Mouse (Mus musculus): ENCODE data around the gene Gm8374. TPM values are rescaled to one million over a fixed set of nuclear protein-coding genes. Genes with fewer than 3 reads are reported as not detected.
A peak's percentile ranks its signal among the peaks of the same experiment; 100 is the strongest.
"Not testable (repeated sequence)": the region's sequence is repeated elsewhere in the genome, so short reads cannot be mapped to it uniquely, and the experiment has no call there.

The Gm8374 gene
- polyA plus RNA-seq (2014; fragmentation: Nextera tagmentation; extraction: Ambion mirVana): not detected in 2 replicates

- ATAC-seq (ENCODE audit: insufficient read depth, low FRiP score, low TSS enrichment); H3K27ac ChIP-seq (ENCODE audit: low read depth, low read length); H3K4me3 ChIP-seq (ENCODE audit: low read depth, low read length); H3K4me2 ChIP-seq (ENCODE audit: low read depth); H3K36me3 ChIP-seq (ENCODE audit: control insufficient read depth, insufficient read depth, low read length); DNase-seq (ENCODE audit: low spot score); H3K9ac ChIP-seq (ENCODE audit: low read length); H3K27me3 ChIP-seq (ENCODE audit: control insufficient read depth, insufficient read depth, low read length); H3K4me1 ChIP-seq (ENCODE audit: control insufficient read depth, insufficient read depth, low read length); H3K9me3 ChIP-seq (ENCODE audit: control insufficient read depth, low read length): not testable (repeated sequence)
- 76% methylated on average over 3 of the region's 3 CpGs for WGBS
These were observed at the start of gene Gm8374 for GRCm38 (mm10) chr14:7365034-7365433. Gm8374 (minus strand) TSS chr14:7365134.

- H3K4me2 ChIP-seq (ENCODE audit: low read depth); H3K9ac ChIP-seq (ENCODE audit: low read length); DNase-seq (ENCODE audit: low spot score); ATAC-seq (ENCODE audit: insufficient read depth, low FRiP score, low TSS enrichment); H3K4me1 ChIP-seq (ENCODE audit: control insufficient read depth, insufficient read depth, low read length); H3K36me3 ChIP-seq (ENCODE audit: control insufficient read depth, insufficient read depth, low read length); H3K27ac ChIP-seq (ENCODE audit: low read depth, low read length); H3K4me3 ChIP-seq (ENCODE audit: low read depth, low read length); H3K9me3 ChIP-seq (ENCODE audit: control insufficient read depth, low read length); H3K27me3 ChIP-seq (ENCODE audit: control insufficient read depth, insufficient read depth, low read length): not testable (repeated sequence)
- WGBS: no CpG with 5 or more reads among the region's 1 CpGs
These were observed 32.6 kb downstream of the Gm8374 start, which contains the start of gene Gm5797 for GRCm38 (mm10) chr14:7332295-7332694. Gm5797 (minus strand) TSS chr14:7332395.

- Histone ChIP-seq H3K4me3 (ENCODE audit: low read depth, low read length) (peak overlapping the region; percentile 47), H3K9ac (ENCODE audit: low read length) (peak overlapping the region; percentile 53), H3K4me2 (ENCODE audit: low read depth) (peak overlapping the region; percentile 47)
- H3K9me3 ChIP-seq (ENCODE audit: control insufficient read depth, low read length); H3K36me3 ChIP-seq (ENCODE audit: control insufficient read depth, insufficient read depth, low read length); ATAC-seq (ENCODE audit: insufficient read depth, low FRiP score, low TSS enrichment); H3K4me1 ChIP-seq (ENCODE audit: control insufficient read depth, insufficient read depth, low read length); H3K27ac ChIP-seq (ENCODE audit: low read depth, low read length); H3K27me3 ChIP-seq (ENCODE audit: control insufficient read depth, insufficient read depth, low read length): not testable (repeated sequence)
- 0% methylated on average over 9 of the region's 19 CpGs for WGBS
- peak; percentile 72 for DNase-seq (ENCODE audit: low spot score)
These were observed 49.8 kb downstream of the Gm8374 start for GRCm38 (mm10) chr14:7315093-7315492.

GRCm38 (mm10) chr14:7314661-7315060, 50.3 kb downstream of the Gm8374 start, which contains the start of gene Gm3739:
Gm3739 (minus strand) TSS chr14:7315049.
- Histone ChIP-seq H3K4me3 (ENCODE audit: low read depth, low read length) (peak within 1 kb of the TSS; percentile 47), H3K4me2 (ENCODE audit: low read depth) (peak within 1 kb of the TSS; percentile 47), H3K9ac (ENCODE audit: low read length) (peak within 1 kb of the TSS; percentile 53)
- H3K27me3 ChIP-seq (ENCODE audit: control insufficient read depth, insufficient read depth, low read length); H3K9me3 ChIP-seq (ENCODE audit: control insufficient read depth, low read length); ATAC-seq (ENCODE audit: insufficient read depth, low FRiP score, low TSS enrichment); H3K4me1 ChIP-seq (ENCODE audit: control insufficient read depth, insufficient read depth, low read length); H3K27ac ChIP-seq (ENCODE audit: low read depth, low read length); H3K36me3 ChIP-seq (ENCODE audit: control insufficient read depth, insufficient read depth, low read length); DNase-seq (ENCODE audit: low spot score): not testable (repeated sequence)
- WGBS: 0% methylated on average over 2 of the region's 35 CpGs

Other genes starting within 250 kb of the Gm8374 start
- not detected in 2 replicates for gene Gm6676, start 239.7 kb downstream of the Gm8374 start, polyA plus RNA-seq (2014; fragmentation: Nextera tagmentation; extraction: Ambion mirVana)
- gene Gm3512, start 190.6 kb downstream of the Gm8374 start, polyA plus RNA-seq (2014; fragmentation: Nextera tagmentation; extraction: Ambion mirVana): 3.8 and 4.2 TPM in 2 replicates
- gene Gm16434, start 170.6 kb downstream of the Gm8374 start, polyA plus RNA-seq (2014; fragmentation: Nextera tagmentation; extraction: Ambion mirVana): not detected in 2 replicates
- gene Gm3727, start 100.4 kb downstream of the Gm8374 start, polyA plus RNA-seq (2014; fragmentation: Nextera tagmentation; extraction: Ambion mirVana): not detected in 2 replicates
- gene Gm3739, start 50.1 kb downstream of the Gm8374 start, polyA plus RNA-seq (2014; fragmentation: Nextera tagmentation; extraction: Ambion mirVana): 1.5 and 2.4 TPM in 2 replicates
- gene Gm5797, start 32.7 kb downstream of the Gm8374 start, polyA plus RNA-seq (2014; fragmentation: Nextera tagmentation; extraction: Ambion mirVana): not detected in 2 replicates
- not detected in 2 replicates for gene Gm3755, start 85.8 kb upstream of the Gm8374 start, polyA plus RNA-seq (2014; fragmentation: Nextera tagmentation; extraction: Ambion mirVana)
- 2.6 TPM in 2 replicates for gene Gm3752, start 118.6 kb upstream of the Gm8374 start, polyA plus RNA-seq (2014; fragmentation: Nextera tagmentation; extraction: Ambion mirVana)
- gene Gm3558, start 203.4 kb upstream of the Gm8374 start, polyA plus RNA-seq (2014; fragmentation: Nextera tagmentation; extraction: Ambion mirVana): 0.89 and 1.2 TPM in 2 replicates
- gene Gm10338, start 230.5 kb upstream of the Gm8374 start, polyA plus RNA-seq (2014; fragmentation: Nextera tagmentation; extraction: Ambion mirVana): not detected in 2 replicates

All from neural tube, embryonic 11.5 days (tissue).